In the genomic region with DNA sequence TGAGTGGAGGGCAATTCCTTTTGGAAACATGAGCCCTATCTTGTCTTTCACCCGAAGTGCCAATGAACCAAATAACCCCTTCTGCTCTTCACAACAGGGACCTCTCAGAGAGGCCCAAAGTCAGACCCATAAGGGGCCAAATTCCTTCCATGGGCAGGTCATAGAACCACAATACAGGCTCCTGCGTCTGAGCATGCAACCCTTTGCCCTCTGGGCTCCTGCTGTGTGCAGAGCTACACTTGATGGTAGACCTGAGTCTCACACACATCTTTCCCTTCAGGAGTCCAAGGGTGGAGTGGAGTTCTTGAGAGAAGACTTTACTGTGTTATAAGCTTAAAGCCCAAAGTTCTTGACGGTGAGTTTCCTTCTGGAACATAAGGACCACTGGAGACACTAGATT, we compare ENCODE assay signal across 15 mouse cellular contexts.
"Had no signal": no experiment of that assay in that cellular context is flagged by ENCODE, and none has a peak within 500 bp of the region (broad histone marks: within the 10 kb centered on the region; RNA-seq: fewer than 3 reads in every experiment).

No protein-coding gene starts in this region.

- ATAC-seq: midbrain, embryonic 13.5 days had no signal

- H3K27ac ChIP-seq: intestine, embryonic 15.5 days; layer of hippocampus, adult 2 months; limb, embryonic 10.5 days; limb, embryonic 13.5 days; liver, embryonic 13.5 days; midbrain, embryonic 10.5 days; midbrain, embryonic 13.5 days had no signal

- H3K4me3 ChIP-seq: intestine, embryonic 15.5 days; layer of hippocampus, adult 2 months; limb, embryonic 10.5 days; limb, embryonic 13.5 days; liver, embryonic 13.5 days; megakaryocyte, embryonic 14.5 days; midbrain, embryonic 10.5 days; midbrain, embryonic 13.5 days had no signal

- DNase-seq: kidney, adult 2 months; kidney, postnatal 14 days; layer of hippocampus, adult 9-11 months; liver; liver, embryonic 13.5 days; lung, adult 2 months; lung, postnatal 36 days; thymus, postnatal 25 days had no signal

- H3K36me3 ChIP-seq: intestine, embryonic 15.5 days; limb, embryonic 10.5 days; liver, embryonic 13.5 days; midbrain, embryonic 10.5 days; midbrain, embryonic 13.5 days had no signal

- H3K9me3 ChIP-seq: intestine, embryonic 15.5 days; limb, embryonic 10.5 days; limb, embryonic 13.5 days; liver, embryonic 13.5 days; megakaryocyte, embryonic 14.5 days; midbrain, embryonic 10.5 days; midbrain, embryonic 13.5 days had no signal

- H3K4me1 ChIP-seq: midbrain, embryonic 13.5 days had no signal

- H3K9ac ChIP-seq: intestine, embryonic 15.5 days; limb, embryonic 13.5 days; liver, embryonic 13.5 days; midbrain, embryonic 13.5 days had no signal

- H3K27me3 ChIP-seq: intestine, embryonic 15.5 days; limb, embryonic 13.5 days; liver, embryonic 13.5 days; midbrain, embryonic 13.5 days had no signal

- H3K4me2 ChIP-seq: intestine, embryonic 15.5 days; limb, embryonic 13.5 days; liver, embryonic 13.5 days; midbrain, embryonic 13.5 days had no signal
